Mouse (Mus musculus) bone marrow macrophage, adult 2 months (primary cell): ENCODE data around the gene Olfr156.

Source experiments
- CTCF ChIP-seq: IDR thresholded peaks from 2 replicates; pipeline ENCODE4 v1.5.1; 2012; ENCODE audit warnings: low read depth, mild to moderate bottlenecking, low read length, moderate library complexity
- POLR2A ChIP-seq: IDR thresholded peaks from 2 replicates; pipeline ENCODE4 v1.6.1; 2012; ENCODE audit warnings: mild to moderate bottlenecking, low read depth, low read length, borderline replicate concordance

DNA sequence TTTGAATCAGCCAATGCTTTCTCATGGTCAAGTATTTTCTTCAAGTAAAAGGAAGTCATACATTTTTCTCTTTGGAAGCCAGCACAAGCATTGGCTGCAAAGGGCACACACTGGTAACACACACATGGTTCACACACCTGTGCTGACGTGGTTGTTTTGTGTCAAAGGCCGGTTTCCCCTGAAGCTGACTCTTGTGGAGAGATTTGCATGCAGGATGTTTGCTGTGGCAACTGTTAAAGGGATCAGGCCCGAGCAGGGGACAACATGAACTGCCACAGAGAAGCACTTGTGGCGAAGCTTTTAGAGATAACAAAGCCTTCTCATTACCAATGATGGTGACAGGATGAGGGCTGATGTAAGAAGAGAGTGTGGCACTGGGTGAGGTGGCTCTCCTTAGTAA lies 11.1 kb upstream of the Olfr156 start:
- TF ChIP-seq POLR2A (no peak), CTCF (no peak)
